In the genomic region with DNA sequence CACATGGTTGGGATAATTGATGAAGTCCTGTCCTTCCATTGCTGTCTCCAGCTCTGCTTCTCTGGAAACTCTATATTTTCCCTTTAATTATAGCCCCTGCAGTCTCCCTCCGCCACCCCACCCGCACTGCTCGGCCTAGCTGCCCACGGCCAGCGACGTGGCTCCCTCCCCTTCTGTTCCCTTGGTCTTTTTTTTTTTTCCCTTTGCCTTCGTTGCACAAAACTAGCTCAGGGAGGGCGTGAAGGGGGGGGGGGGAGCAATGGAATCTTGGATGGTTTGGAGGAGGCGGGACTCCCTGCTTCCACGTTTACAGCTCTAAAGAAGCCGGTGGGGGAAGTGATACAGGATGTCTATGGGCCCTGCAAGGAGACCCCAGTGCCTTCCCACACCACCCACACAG, we compare ENCODE assay signal across 16 mouse cellular contexts. TPM values are rescaled to one million over a fixed set of nuclear protein-coding genes. Genes with fewer than 3 reads are reported as not detected.
DNase-seq lines count a peak whose midpoint lies in the region; ATAC-seq and TF ChIP-seq lines count a peak whose summit lies in the region.
"Had no signal": no experiment of that assay in that cellular context is flagged by ENCODE, and none has a peak within 500 bp of the region (broad histone marks: within the 10 kb centered on the region; RNA-seq: fewer than 3 reads in every experiment).

No protein-coding gene starts in this region.

- peaks cover 51% of the 10 kb centered on the region for H3K4me1 ChIP-seq in heart, embryonic 15.5 days (replicated peaks)
- peaks cover 25% of the 10 kb centered on the region for H3K4me1 ChIP-seq in lung, embryonic 16.5 days (replicated peaks; ENCODE audit: control insufficient read depth, insufficient read depth, low read length)
- H3K4me1 ChIP-seq in lung, adult 2 months (ENCODE audit: control insufficient read depth, insufficient read depth, low read length): no peaks in the 10 kb centered on the region; the same call in 1 of the 2 replicates
- H3K4me1 ChIP-seq in intestine, embryonic 15.5 days (replicated peaks): peaks cover 51% of the 10 kb centered on the region
- H3K4me1 ChIP-seq in stomach, embryonic 16.5 days (ENCODE audit: control insufficient read depth, insufficient read depth, low read length): peaks cover 34% of the 10 kb centered on the region

- no peaks in the 10 kb centered on the region for H3K9me3 ChIP-seq in heart, embryonic 15.5 days (replicated peaks)
- no peaks in the 10 kb centered on the region for H3K9me3 ChIP-seq in lung, embryonic 16.5 days (ENCODE audit: control insufficient read depth, low read length)
- H3K9me3 ChIP-seq in intestine, embryonic 15.5 days: no peaks in the 10 kb centered on the region
- H3K9me3 ChIP-seq in stomach, embryonic 16.5 days (replicated peaks; ENCODE audit: control insufficient read depth, low read length): no peaks in the 10 kb centered on the region

- ATAC-seq in heart, embryonic 15.5 days (replicated peaks; ENCODE audit: insufficient number of reproducible peaks, insufficient read depth, low FRiP score, low read depth): no peak
- 0 out of 2 replicates have a peak, but pooled peaks have one; percentile 1 for ATAC-seq in lung, embryonic 16.5 days (ENCODE audit: low read depth)
- ATAC-seq in intestine, embryonic 15.5 days: no peak
- no peak for ATAC-seq in stomach, embryonic 16.5 days (ENCODE audit: insufficient read depth, low FRiP score)
- ATAC-seq: CD4-positive, CD25-positive, alpha-beta regulatory T cell, adult 4 months had no signal

- H3K4me3 ChIP-seq in heart, embryonic 15.5 days: no peak overlapping the region; the same call in 1 of the 2 replicates
- no peak overlapping the region for H3K4me3 ChIP-seq in lung, embryonic 16.5 days (ENCODE audit: low read length)
- no peak overlapping the region for H3K4me3 ChIP-seq in lung, adult 2 months (replicated peaks; ENCODE audit: extremely low read depth, low read depth, low read length)
- no peak overlapping the region for H3K4me3 ChIP-seq in intestine, embryonic 15.5 days (replicated peaks)
- H3K4me3 ChIP-seq in stomach, embryonic 16.5 days (replicated peaks; ENCODE audit: low read length): peak overlapping the region; percentile 62
- H3K4me3 ChIP-seq: erythroblast, embryonic 14.5 days had no signal

- H3K27me3 ChIP-seq in heart, embryonic 15.5 days: peaks cover 48% of the 10 kb centered on the region
- H3K27me3 ChIP-seq in lung, embryonic 16.5 days (ENCODE audit: control insufficient read depth, insufficient read depth, low read depth, low read length): peaks cover 4% of the 10 kb centered on the region; the same call in 1 of the 2 replicates
- H3K27me3 ChIP-seq in intestine, embryonic 15.5 days (replicated peaks): peaks cover 3% of the 10 kb centered on the region; the same call in 1 of the 2 replicates
- no peaks in the 10 kb centered on the region; the same call in 1 of the 2 replicates for H3K27me3 ChIP-seq in stomach, embryonic 16.5 days (ENCODE audit: control insufficient read depth, insufficient read depth, low read length)

- H3K27ac ChIP-seq in heart, embryonic 15.5 days: peak overlapping the region; percentile 66
- H3K27ac ChIP-seq in lung, embryonic 16.5 days (ENCODE audit: low read length): peak overlapping the region; percentile 95
- H3K27ac ChIP-seq in intestine, embryonic 15.5 days: peak overlapping the region; percentile 90
- peak overlapping the region; percentile 97 for H3K27ac ChIP-seq in stomach, embryonic 16.5 days (ENCODE audit: low read length)
- H3K27ac ChIP-seq: hindbrain, embryonic 14.5 days; liver, embryonic 14.5 days had no signal

- H3K4me2 ChIP-seq in heart, embryonic 15.5 days: peak overlapping the region; percentile 23; the same call in 1 of the 2 replicates
- peak overlapping the region; percentile 1; the same call in 1 of the 2 replicates for H3K4me2 ChIP-seq in lung, embryonic 16.5 days (ENCODE audit: low read depth, low read length)
- peak overlapping the region; percentile 74 for H3K4me2 ChIP-seq in intestine, embryonic 15.5 days (replicated peaks)
- peak overlapping the region; percentile 70 for H3K4me2 ChIP-seq in stomach, embryonic 16.5 days (ENCODE audit: low read depth, low read length)
- H3K4me2 ChIP-seq: hindbrain, embryonic 14.5 days; midbrain, embryonic 11.5 days had no signal

- DNase-seq in heart, postnatal 4 days: no peak
- DNase-seq in lung, adult 2 months: no peak
- DNase-seq in adrenal gland, postnatal 4 days (ENCODE audit: low spot score in 2 of 2): no peak
- no peak for DNase-seq in thymus, postnatal 25 days
- DNase-seq: cerebellum, postnatal 25 days; thymus, postnatal 4 days had no signal

- no peak for TF ChIP-seq POLR2A in lung, adult 2 months (IDR thresholded peaks at IDR 0.05; ENCODE audit: borderline replicate concordance, extremely low read depth, low read depth, low read length)

- no peak overlapping the region for H3K9ac ChIP-seq in heart, embryonic 15.5 days
- H3K9ac ChIP-seq in lung, embryonic 16.5 days (ENCODE audit: low read length): no peak overlapping the region
- H3K9ac ChIP-seq in intestine, embryonic 15.5 days: no peak overlapping the region; the same call in 1 of the 2 replicates
- peak overlapping the region; percentile 58 for H3K9ac ChIP-seq in stomach, embryonic 16.5 days (ENCODE audit: low read length)
- H3K9ac ChIP-seq: hindbrain, embryonic 14.5 days; liver, embryonic 14.5 days had no signal

- 36% methylated on average over 11 of the region's 11 CpGs for WGBS in heart, embryonic 15.5 days
- 32% methylated on average over 11 of the region's 11 CpGs for WGBS in lung, embryonic 16.5 days
- 42% methylated on average over 11 of the region's 11 CpGs for WGBS in lung, adult 2 months
- 28% methylated on average over 11 of the region's 11 CpGs for WGBS in intestine, embryonic 15.5 days
- WGBS in stomach, embryonic 16.5 days: 23% methylated on average over 11 of the region's 11 CpGs

- no peaks in the 10 kb centered on the region for H3K36me3 ChIP-seq in heart, embryonic 15.5 days
- 0 out of 2 replicates have a peak, but pooled peaks cover 1% of the 10 kb centered on the region for H3K36me3 ChIP-seq in lung, embryonic 16.5 days (ENCODE audit: control insufficient read depth, insufficient read depth, low read length)
- H3K36me3 ChIP-seq in intestine, embryonic 15.5 days: no peaks in the 10 kb centered on the region
- H3K36me3 ChIP-seq in stomach, embryonic 16.5 days (ENCODE audit: control insufficient read depth, insufficient read depth, low read length): no peaks in the 10 kb centered on the region

- TF ChIP-seq CTCF in lung, adult 2 months (IDR thresholded peaks at IDR 0.05; ENCODE audit: insufficient read depth, low read length): no peak

RNA-seq across cellular contexts. Expression of a gene that starts 1.5 kb away (rescaled TPM):
- polyA plus RNA-seq in heart, embryonic 15.5 days (2015; fragmentation: Nextera tagmentation; extraction: Ambion mirVana): 825 and 1,122 TPM in 2 replicates
- total RNA-seq in heart, postnatal 4 days (2021): 100 to 1,000 TPM; 861 to 965 TPM
- 1,180 and 1,421 TPM in 2 replicates for polyA plus RNA-seq in lung, embryonic 16.5 days (2015; fragmentation: Nextera tagmentation; extraction: Ambion mirVana)
- polyA plus RNA-seq in lung, adult 2 months (2012; rRNA removed): 108 and 115 TPM in 2 replicates
- 984 and 1,087 TPM in 2 replicates for polyA plus RNA-seq in intestine, embryonic 15.5 days (2015; fragmentation: Nextera tagmentation; extraction: Ambion mirVana)
- 2,066 and 2,076 TPM in 2 replicates for polyA plus RNA-seq in stomach, embryonic 16.5 days (2015; fragmentation: Nextera tagmentation; extraction: Ambion mirVana)
- 1,000 to 10,000 TPM in 1 of 2 experiments, 100 to 1,000 TPM in 1; 890 to 1,096 TPM for total RNA-seq in adrenal gland, postnatal 4 days (2021)

RNA-seq across cellular contexts. Expression of a gene that starts 32.9 kb away (rescaled TPM):
- polyA plus RNA-seq in heart, embryonic 15.5 days (2015; fragmentation: Nextera tagmentation; extraction: Ambion mirVana): 0.15 and 0.22 TPM in 2 replicates
- not detected for total RNA-seq in heart, postnatal 4 days (2021)
- not detected in 2 replicates for polyA plus RNA-seq in lung, embryonic 16.5 days (2015; fragmentation: Nextera tagmentation; extraction: Ambion mirVana)
- polyA plus RNA-seq in lung, adult 2 months (2012; rRNA removed): not detected in 2 replicates
- not detected in 2 replicates for polyA plus RNA-seq in intestine, embryonic 15.5 days (2015; fragmentation: Nextera tagmentation; extraction: Ambion mirVana)
- polyA plus RNA-seq in stomach, embryonic 16.5 days (2015; fragmentation: Nextera tagmentation; extraction: Ambion mirVana): not detected in 2 replicates
- total RNA-seq in adrenal gland, postnatal 4 days (2021): not detected
- total RNA-seq: left cerebral cortex, adult 8-10 months had no signal
- polyA plus RNA-seq: CD4-positive, CD25-positive, alpha-beta regulatory T cell, adult 4 months; erythroblast, embryonic 14.5 days; hindbrain, embryonic 14.5 days; liver, embryonic 14.5 days; midbrain, embryonic 11.5 days had no signal

RNA-seq across cellular contexts. Expression of a gene that starts 41.6 kb away (rescaled TPM):
- polyA plus RNA-seq in heart, embryonic 15.5 days (2015; fragmentation: Nextera tagmentation; extraction: Ambion mirVana): 22.1 and 24.7 TPM in 2 replicates
- 10 to 100 TPM; 67.0 to 89.1 TPM for total RNA-seq in heart, postnatal 4 days (2021)
- 1.3 and 1.4 TPM in 2 replicates for polyA plus RNA-seq in lung, embryonic 16.5 days (2015; fragmentation: Nextera tagmentation; extraction: Ambion mirVana)
- polyA plus RNA-seq in lung, adult 2 months (2012; rRNA removed): 19.9 and 54.4 TPM in 2 replicates
- 0.19 TPM in 1 of 2 replicates, not detected in the other for polyA plus RNA-seq in intestine, embryonic 15.5 days (2015; fragmentation: Nextera tagmentation; extraction: Ambion mirVana)
- 0.41 and 3.2 TPM in 2 replicates for polyA plus RNA-seq in stomach, embryonic 16.5 days (2015; fragmentation: Nextera tagmentation; extraction: Ambion mirVana)
- total RNA-seq in adrenal gland, postnatal 4 days (2021): 1 to 10 TPM; 2.8 to 3.9 TPM
- polyA plus RNA-seq: CD4-positive, CD25-positive, alpha-beta regulatory T cell, adult 4 months; erythroblast, embryonic 14.5 days; liver, embryonic 14.5 days; midbrain, embryonic 11.5 days had no signal

RNA-seq across cellular contexts. Expression of a gene that starts 56.3 kb away (rescaled TPM):
- polyA plus RNA-seq in heart, embryonic 15.5 days (2015; fragmentation: Nextera tagmentation; extraction: Ambion mirVana): 5.0 and 6.6 TPM in 2 replicates
- total RNA-seq in heart, postnatal 4 days (2021): 10 to 100 TPM; 45.3 to 46.3 TPM
- polyA plus RNA-seq in lung, embryonic 16.5 days (2015; fragmentation: Nextera tagmentation; extraction: Ambion mirVana): 8.2 and 8.3 TPM in 2 replicates
- polyA plus RNA-seq in lung, adult 2 months (2012; rRNA removed): 58.7 and 67.7 TPM in 2 replicates
- polyA plus RNA-seq in intestine, embryonic 15.5 days (2015; fragmentation: Nextera tagmentation; extraction: Ambion mirVana): 6.8 and 8.1 TPM in 2 replicates
- polyA plus RNA-seq in stomach, embryonic 16.5 days (2015; fragmentation: Nextera tagmentation; extraction: Ambion mirVana): 6.6 and 8.0 TPM in 2 replicates
- 100 to 1,000 TPM; 108 to 113 TPM for total RNA-seq in adrenal gland, postnatal 4 days (2021)

Comparison
In these comparisons a context has a peak if more than half of its experiments do, and no peak if none do; other contexts are left out.
1. H3K4me2 ChIP-seq: peak in every context shown above with its lines; median percentile 74 in intestine, embryonic 15.5 days; 70 in stomach, embryonic 16.5 days; 23 in heart, embryonic 15.5 days; 1 in lung, embryonic 16.5 days.